Mouse (Mus musculus) CH12.LX (cell line): Measurements from ENCODE around the gene Spryd3. TPM values are rescaled to one million over a fixed set of nuclear protein-coding genes. Genes with fewer than 3 reads are reported as not detected.

Experiments used
- DNase-seq: peaks from one replicate; pipeline ENCODE4 v3.0.0-alpha.2; 2013; ENCODE audit errors: extremely low read depth
- H3K27ac ChIP-seq: 2 replicates; pipeline ENCODE4 v1.5.1; 2012; ENCODE audit warnings: low read depth, mild to moderate bottlenecking, control low read depth, moderate library complexity; ENCODE audit not compliant: insufficient read depth
- H3K27me3 ChIP-seq: replicated peaks from 2 replicates; pipeline ENCODE3; 2012; ENCODE audit warnings: inconsistent platforms
- H3K36me3 ChIP-seq, 2 experiments: replicated peaks in 1 of 2; 2 replicates each; pipeline versions ENCODE3 to v1.6.1; 2012; ENCODE audit warnings: inconsistent platforms in 1 of 2, low read length in 1 of 2, mild to moderate bottlenecking in 1 of 2, mixed read lengths in 1 of 2, moderate library complexity in 1 of 2; ENCODE audit not compliant: control insufficient read depth in 1 of 2, insufficient read depth in 1 of 2
- H3K4me1 ChIP-seq, 2 experiments: 2 replicates each; pipeline ENCODE4 v1.6.1; 2012; ENCODE audit warnings: inconsistent platforms in 1 of 2, moderate library complexity in 1 of 2; ENCODE audit not compliant: insufficient read depth in 2 of 2, control insufficient read depth in 1 of 2
- H3K4me2 ChIP-seq: 2 replicates; pipeline ENCODE4 v1.6.1; 2012; ENCODE audit warnings: low read depth, mild to moderate bottlenecking, control low read depth; ENCODE audit not compliant: poor library complexity, insufficient read depth, severe bottlenecking
- H3K4me3 ChIP-seq, 3 experiments: fragments of 150-350 bp in 1 of 3; sonication (generic) in 1 of 3; replicated peaks in 1 of 3; 2 replicates each; pipeline versions ENCODE3 to v1.5.1; 2011 to 2012; ENCODE audit warnings: low read depth in 2 of 3, low read length in 2 of 3, mild to moderate bottlenecking in 2 of 3, moderate library complexity in 2 of 3, control low read depth in 1 of 3, improper control_type of control experiment in 1 of 3, inconsistent platforms in 1 of 3, mixed read lengths in 1 of 3; ENCODE audit not compliant: poor library complexity in 1 of 3
- H3K79me2 ChIP-seq: replicated peaks from 2 replicates; pipeline ENCODE4 v1.6.1; 2012; ENCODE audit warnings: mild to moderate bottlenecking, moderate library complexity; ENCODE audit not compliant: control insufficient read depth, poor library complexity, insufficient read depth, severe bottlenecking; ENCODE audit errors: extremely low read depth
- H3K9ac ChIP-seq: 2 replicates; pipeline ENCODE4 v1.6.1; 2012; ENCODE audit warnings: low read depth, mild to moderate bottlenecking, control low read depth, moderate library complexity; ENCODE audit not compliant: insufficient read depth
- H3K9me3 ChIP-seq: replicated peaks from 2 replicates; pipeline ENCODE3; 2012; ENCODE audit warnings: low read length, inconsistent platforms, mixed read lengths
- BHLHE40 ChIP-seq: IDR thresholded peaks from 2 replicates; pipeline ENCODE4 v1.6.1; 2011; ENCODE audit warnings: mild to moderate bottlenecking, low read depth, low read length, improper control_type of control experiment
- CHD2 ChIP-seq: IDR thresholded peaks from 2 replicates; pipeline ENCODE4 v1.6.1; 2011; ENCODE audit warnings: low read length, improper control_type of control experiment
- CTCF ChIP-seq, 2 experiments: IDR thresholded peaks in 1 of 2; conservative IDR thresholded peaks in 1 of 2; 2 replicates each; pipeline ENCODE4 v1.5.1; 2011 to 2012; ENCODE audit warnings: low read depth in 2 of 2, low read length in 2 of 2, improper control_type of control experiment in 1 of 2, inconsistent platforms in 1 of 2, mild to moderate bottlenecking in 1 of 2, moderate library complexity in 1 of 2
- ELF1 ChIP-seq: IDR thresholded peaks from 2 replicates; pipeline ENCODE4 v1.6.1; 2014; ENCODE audit warnings: low read depth, mild to moderate bottlenecking, inconsistent platforms, low read length, improper control_type of control experiment
- EP300 ChIP-seq: IDR thresholded peaks from 2 replicates; pipeline ENCODE4 v1.6.1; 2011; ENCODE audit warnings: low read length, improper control_type of control experiment
- ETS1 ChIP-seq: conservative IDR thresholded peaks from 2 replicates; pipeline ENCODE4 v1.6.1; 2012; ENCODE audit warnings: low read depth, mild to moderate bottlenecking, inconsistent platforms, low read length, improper control_type of control experiment, moderate library complexity
- GABPA ChIP-seq: IDR thresholded peaks from 2 replicates; pipeline ENCODE4 v1.6.1; 2012; ENCODE audit warnings: low read depth, low read length, improper control_type of control experiment, inconsistent platforms; ENCODE audit not compliant: insufficient replicate concordance
- HCFC1 ChIP-seq: IDR thresholded peaks from 2 replicates; pipeline ENCODE4 v1.6.1; 2012; ENCODE audit warnings: low read depth, mild to moderate bottlenecking, inconsistent platforms, low read length, improper control_type of control experiment
- JUN ChIP-seq: IDR thresholded peaks from 2 replicates; pipeline ENCODE4 v1.6.1; 2011; ENCODE audit warnings: low read depth, mild to moderate bottlenecking, low read length, improper control_type of control experiment, moderate library complexity; ENCODE audit not compliant: insufficient read depth
- MAFK ChIP-seq: IDR thresholded peaks from 2 replicates; pipeline ENCODE4 v1.6.1; 2011; ENCODE audit warnings: low read length, improper control_type of control experiment; ENCODE audit not compliant: insufficient replicate concordance
- MAX ChIP-seq: IDR thresholded peaks from 2 replicates; pipeline ENCODE4 v1.6.1; 2011; ENCODE audit warnings: low read length, improper control_type of control experiment
- MAZ ChIP-seq: IDR thresholded peaks from 2 replicates; pipeline ENCODE4 v1.6.1; 2012; ENCODE audit warnings: low read depth, mild to moderate bottlenecking, inconsistent platforms, low read length, improper control_type of control experiment, moderate library complexity
- MEF2A ChIP-seq: IDR thresholded peaks from 2 replicates; pipeline ENCODE4 v1.6.1; 2014; ENCODE audit warnings: low read depth, mild to moderate bottlenecking, inconsistent platforms, low read length, improper control_type of control experiment, borderline replicate concordance
- NELFE ChIP-seq: IDR thresholded peaks from 2 replicates; pipeline ENCODE4 v1.6.1; 2011; ENCODE audit warnings: low read depth, low read length, improper control_type of control experiment
- PAX5 ChIP-seq: IDR thresholded peaks from 2 replicates; pipeline ENCODE4 v1.6.1; 2012; ENCODE audit warnings: low read length, inconsistent platforms, mixed read lengths
- POLR2AphosphoS2 ChIP-seq: IDR thresholded peaks from 2 replicates; pipeline ENCODE4 v1.6.1; 2011; ENCODE audit warnings: low read depth, low read length, improper control_type of control experiment
- RAD21 ChIP-seq: IDR thresholded peaks from 2 replicates; pipeline ENCODE4 v1.6.1; 2011; ENCODE audit warnings: low read depth, mild to moderate bottlenecking, low read length, improper control_type of control experiment, moderate library complexity
- SMC3 ChIP-seq: IDR thresholded peaks from 2 replicates; pipeline ENCODE4 v1.6.1; 2011; ENCODE audit warnings: low read depth, low read length, improper control_type of control experiment
- TCF12 ChIP-seq: IDR thresholded peaks from 2 replicates; pipeline ENCODE4 v1.6.1; 2014; ENCODE audit warnings: low read depth, mild to moderate bottlenecking, inconsistent platforms, low read length, improper control_type of control experiment
- UBTF ChIP-seq: IDR thresholded peaks from 2 replicates; pipeline ENCODE4 v1.6.1; 2012; ENCODE audit warnings: low read depth, mild to moderate bottlenecking, inconsistent platforms, low read length, improper control_type of control experiment, moderate library complexity
- USF2 ChIP-seq: conservative IDR thresholded peaks from 2 replicates; pipeline ENCODE4 v1.6.1; 2011; ENCODE audit warnings: low read depth, low read length, improper control_type of control experiment
- ZKSCAN1 ChIP-seq: IDR thresholded peaks from 2 replicates; pipeline ENCODE4 v1.6.1; 2012; ENCODE audit warnings: low read depth, inconsistent platforms, low read length, improper control_type of control experiment, borderline replicate concordance
- ZNF384 ChIP-seq: IDR thresholded peaks from 2 replicates; pipeline ENCODE4 v1.6.1; 2012; ENCODE audit warnings: low read depth, low read length, improper control_type of control experiment, inconsistent platforms
- dilution Hi-C: fragments of 300-500 bp; cut with MboI; formaldehyde crosslinking; loops from 2 replicates; pipeline ENCODE4 v1.14.3; 2020; ENCODE audit warnings: low sequenced_read_pairs; ENCODE audit not compliant: extremely low pct_unique_long_range_greater_than_20kb, extremely low pct_ligation_motif_present
- in situ Hi-C: fragments of 300-500 bp; cut with MboI; formaldehyde crosslinking; loops from 3 replicates; pipeline ENCODE4 v1.14.3; 2019; ENCODE audit warnings: low sequenced_read_pairs, low pct_ligation_motif_present, low pct_unique_long_range_greater_than_20kb, mixed read lengths
- polyA plus RNA-seq: library from polyadenylated mRNA; unstranded; fragments of >175 nt; gene quantifications from 2 replicates; pipeline ENCODE4 v1.2.1, GENCODE M21; 2012; ENCODE audit warnings: low read depth; ENCODE audit not compliant: insufficient read length
- total RNA-seq, 2 experiments: library from RNA; depleted of rRNA; stranded (reverse); fragments of 300-350 nt in 1 of 2; fragments of >200 nt in 1 of 2; gene quantifications; 2 replicates each; pipeline ENCODE4 v1.2.3; 2012 to 2014

Gene Spryd3
- total and polyA plus RNA-seq, 3 experiments, result 21.5 to 25.7 (median 21.6) TPM

- Histone ChIP-seq H3K9me3 (no peaks in the 10 kb centered on the region), H3K79me2 (no peaks in the 10 kb centered on the region), H3K27me3 (peaks cover 31% of the 10 kb centered on the region), H3K4me2 (no peak overlapping the region), H3K36me3 (peaks cover 0 to 8% of the 10 kb centered on the region in 2 experiments), H3K27ac (no peak overlapping the region), H3K4me3 (no peak overlapping the region)
- dilution Hi-C loops (no loop called here), in situ Hi-C loops (no loop called here)
- no peak for DNase-seq
- TF ChIP-seq MAZ (no peak), JUN (no peak), EP300 (no peak), MAX (no peak), BHLHE40 (no peak), MEF2A (no peak), MAFK (no peak), CHD2 (no peak), USF2 (no peak), ZKSCAN1 (no peak), GABPA (no peak), ZNF384 (no peak), UBTF (no peak), ETS1 (no peak), PAX5 (no peak), NELFE (no peak), POLR2AphosphoS2 (no peak), ELF1 (no peak), TCF12 (no peak)
- TF ChIP-seq, all 38 proteins: peak for 0
- Histone ChIP-seq H3K4me1 (peaks cover 18 to 48% of the 10 kb centered on the region in 2 experiments), H3K9ac (no peak overlapping the region)
Measured at GRCm38 (mm10) chr15:102110271-102110670, 25.8 kb downstream of the Spryd3 start.

GRCm38 (mm10) chr15:102108651-102109525 lies 27.1 kb downstream of the Spryd3 start:
- in situ Hi-C loops (no loop called here), dilution Hi-C loops (no loop called here)
- TF ChIP-seq SMC3 (peak; percentile 47), TCF12 (0 out of 2 replicates have a peak, but pooled peaks have one; percentile 29), MAFK (0 out of 2 replicates have a peak, but pooled peaks have one; percentile 10), RAD21 (peak; percentile 74), HCFC1 (no peak), CTCF (conservative IDR thresholded peaks at IDR 0.05 in 1 of 2, IDR thresholded peaks at IDR 0.05 in 1 of 2; ENCODE audit: low read depth in 2 of 2, low read length in 2 of 2) (peak; percentile 87 to 93)
- Histone ChIP-seq H3K9ac (no peak overlapping the region), H3K79me2 (no peaks in the 10 kb centered on the region), H3K4me1 (peaks cover 18 to 48% of the 10 kb centered on the region in 2 experiments), H3K4me2 (no peak overlapping the region), H3K27ac (no peak overlapping the region), H3K36me3 (no peaks in the 10 kb centered on the region), H3K4me3 (no peak overlapping the region), H3K27me3 (peaks cover 43% of the 10 kb centered on the region), H3K9me3 (no peaks in the 10 kb centered on the region)
- DNase-seq, result peak; percentile 90
